Mouse (Mus musculus): Measurements from ENCODE around the gene Gskip.

- TF ChIP-seq POLR2A (IDR thresholded peaks at IDR 0.05; ENCODE audit: control insufficient read depth, low read depth, low read length) (no peak), CTCF (IDR thresholded peaks at IDR 0.05; ENCODE audit: control insufficient read depth, insufficient read depth, insufficient replicate concordance, low read depth, low read length) (no peak)
Measured at GRCm38 (mm10) chr12:105733370-105734159, 48.9 kb downstream of the Gskip start.

Measured in testis, adult 2 months (tissue).